Mouse (Mus musculus): Measurements from ENCODE around the gene Gpt2.

Gene Gpt2

DNA sequence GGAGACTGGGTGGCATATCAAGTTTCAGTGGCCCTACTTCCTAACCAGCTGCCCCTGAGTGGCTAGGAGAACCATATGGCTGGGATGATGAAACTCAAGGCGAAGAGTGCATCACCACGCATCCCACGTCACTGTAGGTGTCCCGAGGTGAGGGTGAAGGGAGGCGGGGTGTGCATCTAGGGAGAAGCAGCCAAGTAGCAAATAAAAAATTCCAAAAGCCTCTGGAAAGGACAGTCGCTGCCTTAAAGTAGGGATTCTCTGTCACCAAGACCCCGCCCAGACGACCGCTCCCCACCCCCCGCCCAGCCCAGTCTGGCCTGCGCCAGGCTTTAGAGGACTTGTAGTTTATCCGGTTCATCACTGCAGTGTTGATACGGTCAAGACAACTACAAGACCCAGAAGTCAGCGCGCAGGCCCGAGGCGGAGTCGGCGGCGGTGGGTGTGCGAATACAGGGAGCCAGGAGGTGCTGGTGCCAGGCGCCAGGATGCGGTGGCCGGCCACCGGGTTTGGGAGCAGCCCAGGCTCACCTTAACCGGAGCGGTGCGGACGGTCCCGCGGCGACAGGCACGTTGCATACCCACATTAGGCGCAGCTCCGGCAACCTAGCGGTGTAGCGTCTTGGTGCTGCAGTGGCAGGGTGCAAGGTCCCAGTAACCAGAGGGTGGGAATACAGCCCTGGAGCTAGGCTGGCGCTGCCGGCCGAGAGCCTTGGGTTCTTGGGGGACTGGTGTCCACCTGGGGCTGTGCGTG, at the start of gene Gpt2:
Gene Gpt2, plus strand, starts transcription at position 452 of the 751 bp plus-strand sequence.
- peak; percentile 98 for DNase-seq

DNA sequence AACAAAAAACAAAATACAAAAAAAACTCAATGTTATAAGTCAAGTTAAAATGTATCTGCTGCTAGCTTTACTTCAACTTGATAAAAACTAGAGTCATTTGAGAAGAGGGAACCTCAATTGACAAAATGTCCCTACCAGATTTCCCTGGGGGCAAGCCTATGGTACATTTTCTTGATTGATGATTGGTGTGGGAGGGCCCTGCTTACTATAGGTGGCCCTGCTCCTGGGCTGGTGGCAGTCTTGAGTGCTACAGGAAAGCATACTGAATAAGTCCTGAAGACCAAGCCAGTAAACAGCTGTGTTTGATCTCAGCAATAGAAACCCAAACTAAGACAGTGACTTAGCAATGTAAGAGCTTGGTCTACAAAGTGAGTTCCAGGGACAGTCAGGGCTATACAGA, 48.3 kb upstream of the Gpt2 start:
- no peak for DNase-seq

DNA sequence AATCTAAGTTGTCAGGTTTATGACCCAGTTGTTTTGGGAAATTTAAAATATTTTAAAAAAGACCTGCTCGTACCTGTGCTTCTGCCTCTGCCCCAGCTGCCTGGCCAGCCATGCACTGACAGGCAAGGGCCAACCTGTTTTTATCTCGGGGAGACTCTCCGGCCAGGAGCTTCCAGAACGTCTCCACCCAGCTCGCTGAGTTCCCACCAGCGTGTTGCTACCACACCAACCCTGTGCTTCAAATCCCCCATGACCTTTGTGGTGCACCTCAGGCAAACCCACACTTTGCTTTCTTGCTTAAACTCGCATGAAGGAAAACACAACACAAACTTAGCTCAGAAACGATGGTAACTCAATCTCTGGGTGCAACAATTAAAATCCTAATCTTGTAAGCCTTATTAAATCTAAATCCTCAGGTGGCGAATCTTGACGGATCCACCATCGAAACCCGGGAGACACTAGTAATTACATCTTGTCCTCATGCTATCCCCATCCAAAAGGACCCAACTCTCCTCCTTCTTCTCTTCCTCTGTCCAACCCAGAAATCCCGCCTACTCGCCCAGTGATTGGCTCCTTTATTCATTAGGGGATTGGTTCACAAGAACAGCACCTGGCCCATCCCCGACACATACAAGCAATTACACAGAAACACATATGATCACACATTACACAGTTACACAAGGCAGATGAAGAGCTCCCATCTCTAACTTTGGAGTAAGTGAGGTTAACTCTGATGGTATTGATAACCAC, 46.3 kb upstream of the Gpt2 start:
- no peak for DNase-seq

DNA sequence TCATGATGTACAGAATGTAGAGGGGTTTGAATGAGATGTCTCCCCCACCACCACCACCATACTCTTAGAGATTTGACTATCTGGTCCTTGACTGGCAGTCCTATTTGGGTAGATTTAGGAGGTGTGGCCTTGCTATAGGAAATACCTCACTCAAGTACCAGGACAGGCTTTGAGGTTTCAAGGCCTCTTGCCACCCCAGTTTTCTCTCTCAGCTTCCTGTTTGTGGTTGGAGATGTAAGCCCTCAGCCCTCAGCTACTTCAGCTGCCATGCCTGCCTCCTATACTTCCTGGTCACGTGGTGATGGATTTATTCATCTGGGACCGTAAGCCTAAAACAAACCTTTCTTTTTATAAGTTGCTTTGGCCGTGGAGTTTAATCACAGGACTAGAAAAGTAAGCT, 42.0 kb upstream of the Gpt2 start:
- DNase-seq: no peak

DNA sequence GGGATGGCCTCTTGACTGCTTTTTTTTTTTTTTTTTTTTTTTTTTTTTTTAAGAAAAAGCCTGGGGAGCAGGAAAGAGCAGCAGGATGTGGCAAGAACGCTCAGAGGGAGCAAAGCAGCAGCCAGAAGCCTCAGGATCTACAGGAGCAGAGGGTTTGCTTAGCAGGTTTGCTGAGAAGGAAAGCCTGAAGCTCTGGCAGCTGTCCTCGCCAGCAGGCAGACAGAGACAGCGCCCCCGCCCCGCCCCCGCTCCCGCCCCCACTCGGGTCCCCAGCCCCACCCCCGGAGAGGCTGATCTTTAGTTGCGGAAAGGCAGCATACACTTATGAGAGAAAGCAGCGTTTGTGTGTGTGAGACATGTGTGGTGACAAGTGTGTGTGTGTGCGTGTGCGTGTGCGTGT, 40.0 kb upstream of the Gpt2 start:
- DNase-seq: no peak

DNA sequence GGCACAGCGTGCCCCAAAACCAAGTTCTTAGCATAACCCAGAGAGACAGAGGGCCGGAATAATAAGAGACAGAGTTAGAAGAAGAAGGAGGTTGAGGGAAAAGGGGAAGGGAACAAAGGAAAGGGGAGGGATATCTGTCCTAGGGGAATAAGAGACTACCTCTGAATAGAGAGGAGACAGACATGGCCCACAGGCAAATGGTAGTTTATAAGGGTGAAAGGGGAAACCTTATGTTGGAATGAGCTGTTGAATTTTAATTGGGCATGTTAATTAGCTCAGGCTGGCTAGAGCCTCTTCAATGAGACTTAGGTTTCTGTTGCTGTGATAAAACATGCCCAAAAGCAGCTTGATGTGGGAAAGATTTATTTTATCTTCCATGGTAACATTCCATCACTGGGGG, 39.1 kb upstream of the Gpt2 start:
- DNase-seq: no peak

DNA sequence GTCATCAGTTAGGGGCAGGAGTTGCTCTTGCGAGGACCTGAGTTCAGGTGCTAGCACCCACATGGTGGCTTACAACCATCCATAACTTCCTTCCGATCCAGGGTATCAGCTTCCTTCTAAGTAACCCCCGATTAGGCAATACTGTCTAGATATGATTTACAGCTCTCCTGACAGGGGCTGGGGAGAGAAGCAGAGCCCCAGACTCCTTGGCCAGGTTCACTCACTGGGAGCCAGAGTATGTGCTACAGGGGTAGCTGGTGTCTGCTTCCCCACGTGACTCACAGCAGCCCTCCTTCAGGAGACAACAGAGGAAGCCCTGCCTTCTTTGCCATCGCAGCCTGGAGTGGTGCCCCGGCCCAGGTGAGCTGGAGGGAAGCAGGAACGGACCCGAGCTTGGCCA, 37.6 kb upstream of the Gpt2 start:
- no peak for DNase-seq

DNA sequence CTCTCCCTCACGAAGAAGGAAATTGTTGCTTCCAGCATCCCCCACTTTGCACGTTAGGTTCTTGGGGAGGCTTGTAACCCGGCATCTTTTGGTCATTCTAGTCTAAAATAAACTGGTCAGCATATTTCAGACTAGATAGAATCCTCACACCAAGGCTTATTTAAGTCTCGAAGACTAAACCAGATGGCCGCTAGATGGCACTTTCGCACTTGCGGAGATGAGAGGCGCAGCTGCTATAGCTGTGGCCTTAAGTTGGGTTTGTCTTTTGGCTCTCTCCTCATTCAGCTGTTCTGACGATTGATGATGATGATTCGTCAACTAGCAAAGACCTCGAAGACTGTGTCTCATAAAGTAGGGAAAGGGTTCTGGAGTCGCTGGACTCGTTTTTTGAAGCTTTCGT, 35.8 kb upstream of the Gpt2 start:
- peak; percentile 55 for DNase-seq

DNA sequence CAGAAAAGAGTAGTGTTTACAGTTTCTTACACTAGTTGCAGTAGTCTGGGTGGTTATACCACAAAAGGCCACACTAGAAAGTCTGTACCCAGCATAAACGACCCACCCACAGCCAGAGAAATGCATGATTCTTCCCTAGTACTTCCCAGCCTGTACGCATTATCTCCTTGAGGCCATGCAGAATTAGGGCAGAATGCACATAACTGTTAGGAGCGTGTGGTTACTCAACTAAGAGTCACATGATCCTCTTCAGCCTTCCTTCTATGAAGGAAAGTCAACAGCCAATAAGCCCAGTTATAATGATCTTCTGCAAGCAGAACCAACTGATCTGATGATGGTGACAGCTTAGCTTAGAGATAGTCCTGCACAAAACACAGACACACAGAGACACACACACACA, 32.8 kb upstream of the Gpt2 start:
- DNase-seq: no peak

DNA sequence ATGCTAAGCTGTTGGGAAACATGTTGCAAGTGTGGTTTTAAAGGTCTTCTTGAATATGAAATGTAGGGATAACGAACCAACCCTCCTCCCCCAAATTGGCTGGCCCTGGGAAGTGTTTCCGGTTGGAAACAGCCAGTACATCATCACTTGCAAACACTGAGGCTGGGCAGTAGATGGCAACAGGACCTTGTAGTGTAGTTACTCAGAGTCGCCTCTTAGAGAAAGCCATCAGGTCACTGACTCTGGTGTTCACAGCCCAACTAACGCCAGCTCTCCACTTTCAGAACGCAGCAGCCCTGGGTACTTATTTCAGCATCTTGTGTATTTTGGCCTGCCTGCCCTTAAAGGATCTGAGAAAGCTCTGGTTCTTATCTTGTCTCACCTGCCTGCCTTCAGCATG, 31.6 kb upstream of the Gpt2 start:
- DNase-seq: no peak

DNA sequence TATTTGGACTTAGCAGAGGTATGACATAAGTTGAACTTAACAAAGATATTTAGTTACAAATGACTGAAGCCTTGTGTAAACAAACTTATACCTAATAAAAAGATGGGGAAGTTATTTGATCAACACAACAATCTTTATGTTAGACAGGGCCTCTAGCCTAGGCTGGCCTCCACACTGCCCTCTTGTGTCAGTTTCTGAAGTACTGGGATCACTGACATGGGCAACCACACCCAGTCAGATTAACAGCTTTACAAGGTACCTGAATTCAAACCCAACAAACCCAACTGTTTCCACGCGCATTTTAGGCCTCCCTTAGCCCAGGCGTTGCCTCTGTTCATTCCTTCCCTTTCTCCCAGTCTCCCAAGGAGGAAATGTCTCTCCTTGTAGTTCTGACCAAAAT, 31.0 kb upstream of the Gpt2 start:
- no peak for DNase-seq

DNA sequence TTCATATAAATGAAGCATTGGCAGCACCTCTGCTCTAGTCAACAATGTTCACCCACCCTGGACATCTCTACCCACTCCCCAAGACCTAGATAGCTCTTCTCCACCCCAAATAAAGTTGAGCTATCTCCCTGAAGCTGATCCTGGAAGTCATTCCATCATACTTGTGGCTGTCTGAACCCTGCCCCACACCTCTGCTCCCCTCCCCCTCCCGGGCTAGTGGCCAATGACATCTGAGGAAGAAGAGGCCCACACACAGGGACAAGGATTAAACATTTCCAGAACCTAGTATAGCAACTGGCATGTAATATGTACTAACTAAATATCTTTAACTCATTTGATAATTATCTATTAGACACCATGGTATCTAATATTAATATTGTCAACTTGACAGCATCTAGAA, 29.9 kb upstream of the Gpt2 start:
- no peak for DNase-seq

DNA sequence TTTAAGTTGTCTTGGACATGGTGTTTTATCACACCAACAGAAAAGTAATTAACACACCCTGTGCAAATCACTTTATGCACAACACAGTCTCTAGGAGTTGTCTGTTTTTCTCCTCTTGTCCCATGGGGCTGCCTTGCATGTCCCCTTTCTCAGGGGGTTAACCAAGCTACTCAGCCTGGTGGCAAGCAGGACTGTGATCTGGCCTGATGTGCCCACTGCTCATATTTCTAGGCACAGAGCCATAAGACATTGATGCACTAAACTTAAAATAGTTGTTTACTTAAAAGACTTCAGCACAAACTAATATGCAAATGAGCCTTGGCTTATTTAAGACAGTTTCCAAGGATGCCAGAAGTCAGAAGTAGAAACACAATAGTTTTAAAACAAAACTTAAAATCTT, 28.1 kb upstream of the Gpt2 start:
- DNase-seq: no peak

DNA sequence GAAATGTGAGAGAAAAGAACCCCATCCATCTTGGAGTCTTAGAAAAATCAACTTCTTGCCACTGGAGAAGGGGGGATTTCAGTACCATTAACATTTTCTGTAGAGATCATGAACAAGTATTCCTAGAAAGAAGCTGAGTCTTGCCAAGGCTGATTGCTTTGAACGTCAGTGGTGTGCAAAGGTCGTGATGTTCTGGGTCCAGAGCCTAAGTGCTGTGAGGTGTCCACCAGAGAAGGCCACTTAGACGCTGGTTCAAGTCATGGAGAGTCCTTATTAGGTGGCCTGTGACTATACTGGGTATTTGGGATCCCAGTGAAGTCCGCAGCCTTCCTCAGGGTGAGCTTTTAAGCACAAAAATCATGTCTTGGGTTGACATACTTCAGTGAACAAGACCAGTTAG, 26.3 kb upstream of the Gpt2 start:
- no peak for DNase-seq

DNA sequence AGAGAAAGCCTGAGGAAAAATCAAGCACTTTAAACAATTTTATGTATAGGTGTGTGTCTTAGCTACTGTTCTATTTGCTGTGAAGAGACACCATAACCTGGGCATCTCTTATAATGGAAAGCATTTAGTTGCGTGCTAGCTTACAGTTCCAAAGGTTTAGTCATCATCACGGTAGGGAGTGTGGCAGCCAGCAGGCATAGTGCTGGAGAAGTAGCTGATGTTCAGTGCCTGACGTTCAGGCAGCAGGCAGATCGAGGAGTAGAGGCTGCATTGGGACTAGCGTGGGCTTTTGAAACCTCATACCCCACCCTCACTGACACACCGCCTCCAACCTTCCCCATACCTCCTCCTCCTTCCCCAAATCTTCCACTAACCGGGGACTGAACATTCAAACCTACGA, 21.6 kb upstream of the Gpt2 start:
- no peak for DNase-seq

DNA sequence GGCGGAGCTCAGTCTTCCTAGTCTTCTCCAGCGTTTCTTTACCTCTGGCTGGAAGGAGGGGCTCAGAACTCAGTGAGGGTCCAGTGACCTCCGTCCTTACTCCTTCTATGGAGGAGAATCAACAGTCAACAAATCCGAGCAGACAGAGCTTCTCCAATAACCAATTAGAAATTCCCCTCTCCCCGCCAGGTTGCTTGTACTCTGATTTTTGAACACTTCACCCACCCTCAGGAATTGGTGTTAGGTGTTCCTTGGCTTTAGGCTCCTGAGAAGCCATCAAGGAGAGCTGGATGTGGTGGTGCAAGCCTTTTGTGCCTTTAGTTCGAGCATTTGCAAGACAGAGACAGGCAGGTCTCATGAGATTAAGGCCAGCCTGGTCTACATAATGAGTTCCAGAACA, 19.6 kb upstream of the Gpt2 start:
- no peak for DNase-seq

DNA sequence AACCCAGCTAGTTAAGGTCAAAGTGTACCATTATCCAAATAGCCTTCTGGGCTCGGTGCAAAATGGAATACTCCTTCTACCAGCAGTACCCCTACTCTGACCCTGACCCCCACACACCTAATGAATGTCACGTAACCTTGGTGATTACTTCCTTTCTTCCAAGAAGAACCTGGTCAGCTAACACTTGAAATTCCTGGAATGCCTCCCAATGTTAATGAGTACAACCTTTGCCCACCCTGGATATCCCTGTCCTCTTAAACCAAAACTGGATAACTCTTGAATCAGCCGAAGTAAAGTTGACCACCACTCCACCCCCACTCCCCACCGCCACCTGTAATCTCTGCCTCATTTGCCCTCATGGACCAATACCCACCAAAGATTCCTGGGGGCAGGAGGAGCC, 19.1 kb upstream of the Gpt2 start:
- DNase-seq: no peak

DNA sequence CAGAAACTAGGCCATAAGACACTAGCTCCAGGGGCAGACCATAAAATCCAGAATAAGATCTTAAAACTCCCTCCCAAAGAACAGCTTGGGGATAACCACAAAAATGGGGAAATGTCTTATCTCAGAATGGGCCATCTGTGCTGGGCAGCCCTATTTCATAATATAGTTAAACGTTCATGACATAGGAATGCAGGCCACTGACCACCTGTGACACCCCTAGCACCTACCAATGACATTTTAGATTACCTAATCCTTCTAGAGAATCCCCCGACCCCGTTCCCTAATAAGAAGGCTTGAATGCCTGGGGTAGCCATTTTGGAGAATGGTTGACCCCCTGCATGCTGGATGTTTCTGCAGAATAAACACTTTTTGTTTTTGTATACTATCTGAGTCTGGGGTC, 17.5 kb upstream of the Gpt2 start:
- DNase-seq: no peak

DNA sequence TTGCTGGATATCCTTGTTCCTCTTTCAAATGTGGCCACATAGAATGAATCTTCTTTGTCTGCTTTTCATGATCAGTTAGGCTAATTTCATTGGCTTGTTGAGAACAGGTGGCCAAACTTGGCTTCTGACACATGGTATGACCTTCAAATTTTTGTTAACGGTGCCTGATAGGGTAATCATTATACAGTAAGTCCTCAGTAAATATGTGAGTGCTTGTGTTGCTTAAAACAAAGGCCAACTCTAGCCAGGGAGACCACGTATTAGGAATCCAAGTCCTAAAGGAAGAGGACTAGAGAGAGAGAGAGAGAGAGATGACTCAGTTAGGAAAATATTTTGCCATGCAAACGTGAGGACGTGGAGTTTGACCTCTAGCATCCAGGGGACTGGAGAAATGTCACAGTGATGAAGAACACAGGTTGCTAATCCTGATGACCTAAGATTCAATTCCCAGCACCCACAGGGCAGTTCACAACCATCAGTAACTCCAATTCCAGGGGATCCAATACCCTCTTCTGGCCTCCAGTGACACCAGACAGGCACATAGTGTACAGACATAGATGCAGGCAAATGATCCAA, 15.3 kb upstream of the Gpt2 start:
- DNase-seq: no peak

DNA sequence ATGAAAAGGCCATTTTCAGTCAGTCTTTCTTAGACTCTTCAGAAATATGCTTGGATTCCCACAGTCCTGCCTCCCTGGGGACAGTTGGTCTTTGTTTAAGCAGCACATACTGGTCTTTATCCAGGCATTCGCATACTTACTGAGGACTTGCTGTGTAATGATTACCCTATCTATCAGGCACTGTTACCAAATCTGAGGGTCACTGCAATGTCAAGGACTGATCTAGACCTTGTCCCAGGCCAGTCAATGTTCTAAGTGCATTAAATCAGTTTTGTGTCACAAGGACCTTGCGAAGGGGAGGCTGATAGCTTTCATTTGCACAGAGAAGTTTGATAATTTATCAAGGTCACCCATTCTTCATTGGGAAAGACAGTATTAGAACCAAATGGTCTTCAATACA, 14.0 kb upstream of the Gpt2 start:
- no peak for DNase-seq

DNA sequence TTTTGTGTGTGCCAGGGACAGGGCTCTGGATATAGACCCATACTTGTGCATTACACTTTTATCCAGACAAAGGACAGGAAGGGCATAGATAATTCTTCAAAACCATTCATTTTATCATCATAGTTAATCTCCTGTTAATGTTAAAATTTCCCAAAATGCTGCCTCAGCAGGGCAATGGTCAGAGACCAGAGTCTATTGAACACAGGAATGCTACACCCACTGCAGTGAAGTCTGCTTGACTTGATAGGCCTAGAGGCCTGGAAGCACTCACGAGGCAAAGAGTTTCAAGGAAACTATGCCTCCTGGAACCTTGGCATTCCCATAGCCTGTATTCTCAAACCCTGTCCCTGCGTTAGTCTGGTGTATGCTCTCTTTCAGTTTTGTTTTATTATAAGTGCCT, 12.7 kb upstream of the Gpt2 start:
- no peak for DNase-seq

DNA sequence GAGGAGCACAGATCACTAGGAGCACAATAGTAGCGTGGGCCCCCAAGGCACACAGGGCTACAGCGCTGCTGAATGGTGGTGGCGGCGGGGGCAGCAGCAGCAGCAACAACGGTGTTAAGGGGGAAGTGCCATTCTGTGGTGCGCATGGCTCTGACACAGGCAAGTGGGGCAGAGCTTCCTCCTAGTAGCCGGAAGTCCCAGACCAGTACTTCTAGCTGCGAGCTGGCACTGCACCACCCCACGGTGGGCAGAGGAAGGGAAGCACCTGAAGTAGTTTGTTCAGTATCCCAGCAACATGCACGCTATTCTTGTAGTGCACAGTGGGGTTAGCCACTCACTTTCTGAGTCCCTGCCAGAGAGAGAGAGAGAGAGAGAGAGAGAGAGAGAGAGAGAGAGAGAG, 10.5 kb upstream of the Gpt2 start:
- peak; percentile 53 for DNase-seq

DNA sequence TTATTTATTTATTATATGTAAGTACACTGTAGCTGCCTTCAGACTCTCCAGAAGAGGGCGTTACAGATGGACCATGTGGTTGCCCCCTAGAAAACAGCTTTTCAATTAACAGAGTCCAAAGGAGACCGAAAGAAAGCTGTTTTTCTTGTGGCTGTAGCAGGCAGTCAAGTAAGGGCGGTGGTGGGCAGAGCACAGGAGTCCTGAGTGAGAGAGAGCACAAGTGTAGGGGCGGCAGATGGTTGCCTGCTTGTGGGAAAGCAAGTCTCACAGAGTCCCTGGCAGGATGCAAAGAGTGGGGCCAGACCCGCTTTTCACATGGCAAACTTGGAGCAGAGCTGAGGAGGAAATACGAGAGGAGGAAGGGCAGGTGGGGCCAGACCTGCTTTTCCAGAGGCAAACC, 9.9 kb upstream of the Gpt2 start:
- DNase-seq: peak; percentile 40

DNA sequence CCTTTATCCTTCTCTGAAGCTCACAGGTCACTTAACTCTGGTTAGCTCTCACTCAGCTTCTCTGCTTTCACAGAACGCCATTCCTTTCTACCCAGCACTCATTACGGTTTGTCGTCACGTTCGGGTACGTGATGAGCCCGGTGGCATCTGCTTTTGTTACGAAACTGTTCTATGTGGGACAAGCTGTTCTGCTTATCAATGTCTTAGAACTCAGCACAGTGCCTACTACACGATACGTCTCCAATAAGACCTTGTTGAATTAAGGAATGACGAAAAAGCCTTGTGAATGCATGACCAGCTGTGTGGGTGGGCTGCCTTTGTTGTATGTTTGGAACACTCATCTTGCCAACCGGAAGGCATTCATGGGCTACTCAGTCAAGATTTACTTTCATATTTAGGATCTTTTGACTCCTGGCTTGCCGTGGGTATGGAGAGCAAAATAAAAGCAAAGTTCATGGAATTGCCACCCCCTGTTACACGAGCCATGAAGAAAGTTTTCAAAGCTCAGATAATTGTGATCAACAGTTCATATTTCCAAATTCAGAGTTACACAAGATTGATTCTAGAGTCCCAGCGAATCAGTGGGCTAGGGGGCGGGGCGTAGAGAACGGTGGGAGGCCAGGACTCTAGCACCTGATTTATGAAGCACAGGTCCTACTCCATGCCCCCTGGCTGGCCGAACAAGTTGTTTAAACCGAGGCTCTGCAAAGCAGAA, 4.3 kb upstream of the Gpt2 start:
- no peak for DNase-seq

All from right cerebral cortex, adult 18-20 months (tissue).